Mouse (Mus musculus) kidney, adult 8-10 months (tissue): Measurements from ENCODE around the gene Erbb4.

Source experiments
- DNase-seq, 2 experiments: peaks; one replicate each; pipeline ENCODE4 v3.0.0; 2022

Erbb4 gene

DNA sequence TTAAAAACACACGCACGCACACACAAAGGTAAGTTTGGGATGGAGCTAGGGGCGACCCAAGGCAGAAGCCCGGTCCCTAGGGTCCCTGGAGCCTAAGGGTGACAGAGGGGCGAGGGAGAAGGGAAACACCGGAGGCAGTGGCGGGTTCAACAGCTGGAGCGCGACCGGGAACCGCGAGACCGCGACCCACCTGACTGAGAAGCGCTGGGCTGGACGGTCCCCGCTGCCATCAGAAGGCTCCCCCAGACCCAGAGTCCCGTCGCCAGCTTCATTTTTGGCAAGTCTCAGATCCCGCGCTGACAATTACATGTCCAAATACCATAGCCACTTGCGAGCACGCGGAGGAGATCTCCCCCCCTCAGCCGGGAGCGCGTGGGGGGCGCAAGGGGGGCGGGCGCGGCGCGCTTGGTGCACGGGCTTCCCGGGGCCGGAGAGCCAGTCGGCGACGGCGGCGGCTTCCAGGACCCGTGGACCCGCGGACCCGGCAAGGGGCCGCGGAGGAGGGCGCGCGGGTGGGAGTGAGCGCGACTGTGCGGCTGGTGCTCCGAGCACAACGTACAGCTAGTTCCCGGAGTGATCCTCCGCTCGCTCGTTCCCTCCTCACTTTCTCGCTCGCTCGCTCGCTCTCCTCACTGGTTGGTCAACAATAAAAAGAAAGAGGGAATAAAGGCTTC is at the start of gene Erbb4:
TSS of gene Erbb4 (minus strand) at position 575 of the 674 bp plus-strand sequence.
- DNase-seq: peak; percentile 7 to 8

DNA sequence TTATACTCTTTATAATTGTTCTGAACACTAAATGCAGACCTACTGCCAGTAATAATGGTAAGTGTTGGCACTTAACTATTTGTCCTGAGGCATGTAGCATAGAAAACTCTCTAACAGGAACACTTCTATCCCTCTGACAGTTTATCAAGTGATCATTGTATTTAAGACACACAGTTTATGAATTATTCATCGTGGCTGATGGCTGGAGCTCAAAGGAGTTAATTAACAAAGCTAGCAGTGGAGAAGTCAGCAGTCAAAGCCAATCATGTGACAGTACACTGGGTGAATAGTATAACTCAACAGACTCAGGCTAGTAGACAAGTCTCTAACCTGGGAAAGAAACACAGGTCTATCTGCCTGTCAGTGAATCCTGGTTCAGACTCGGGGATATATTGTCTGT is 49.5 kb upstream of the Erbb4 start:
- no peak for DNase-seq

DNA sequence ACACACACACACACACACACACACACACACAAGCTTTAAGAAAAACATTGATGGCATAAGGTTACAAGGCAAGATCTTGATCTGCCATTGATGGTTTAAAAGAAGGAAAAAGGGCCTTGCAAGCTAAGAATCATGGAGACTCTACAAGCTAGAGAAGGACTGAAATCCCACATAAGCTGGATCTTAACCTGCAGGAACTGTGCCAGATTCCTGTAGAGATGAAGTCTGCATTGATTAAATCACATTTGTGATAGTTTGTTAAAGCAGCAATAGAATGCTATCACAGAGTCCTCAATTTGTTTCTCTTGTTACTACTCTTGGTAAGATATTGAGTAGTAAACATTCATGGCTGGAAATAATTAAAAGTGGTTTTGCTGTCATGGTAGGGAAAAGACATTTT is 33.5 kb upstream of the Erbb4 start:
- no peak for DNase-seq

DNA sequence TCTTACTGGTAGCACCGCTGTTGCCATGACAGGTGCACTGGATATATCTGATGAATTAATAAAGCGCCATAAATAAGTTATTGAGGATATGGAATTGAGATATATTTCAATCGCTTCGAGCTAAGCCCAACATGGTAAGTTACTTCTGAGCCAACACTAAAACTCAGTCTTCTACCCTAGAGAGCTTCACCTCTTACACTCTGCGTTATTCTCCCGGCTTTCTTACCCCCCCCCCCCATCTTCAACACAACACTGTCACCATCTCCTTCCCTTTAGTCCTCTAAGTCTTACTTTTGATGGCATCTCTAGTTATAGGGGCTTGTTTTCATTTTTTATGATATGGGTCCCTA is 31.6 kb upstream of the Erbb4 start:
- no peak for DNase-seq

DNA sequence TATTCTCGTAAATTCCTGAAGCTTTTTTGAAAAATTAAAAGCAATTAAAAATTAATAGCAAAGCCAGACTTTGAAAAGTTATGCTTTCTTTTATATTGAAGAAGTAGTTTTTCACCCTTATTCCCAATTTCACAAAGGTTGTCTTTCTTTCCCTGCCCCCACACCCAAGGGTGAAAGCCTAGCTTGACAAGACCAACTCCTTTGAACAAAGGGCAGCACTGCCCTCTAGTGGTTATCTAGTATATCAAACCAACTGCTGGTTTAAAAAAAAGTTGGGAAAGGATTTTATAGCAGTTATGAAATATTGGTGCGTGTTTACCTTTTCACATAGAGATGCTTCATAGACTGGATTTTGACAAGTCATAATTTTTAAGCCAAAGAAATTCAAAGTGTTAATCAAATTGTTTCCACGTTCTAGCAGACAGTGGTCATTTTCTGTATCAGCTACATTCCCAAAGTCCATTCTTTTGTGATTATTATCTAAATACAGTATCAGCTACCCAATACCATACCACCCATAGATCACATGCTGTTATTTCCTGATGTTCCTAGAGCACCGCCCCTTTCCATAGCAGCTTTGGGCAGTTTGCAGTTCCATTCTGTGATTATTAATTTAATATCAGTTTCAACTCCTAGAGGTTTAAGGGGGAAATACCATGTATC is 31.1 kb upstream of the Erbb4 start:
- DNase-seq: peak; percentile 25 to 48

DNA sequence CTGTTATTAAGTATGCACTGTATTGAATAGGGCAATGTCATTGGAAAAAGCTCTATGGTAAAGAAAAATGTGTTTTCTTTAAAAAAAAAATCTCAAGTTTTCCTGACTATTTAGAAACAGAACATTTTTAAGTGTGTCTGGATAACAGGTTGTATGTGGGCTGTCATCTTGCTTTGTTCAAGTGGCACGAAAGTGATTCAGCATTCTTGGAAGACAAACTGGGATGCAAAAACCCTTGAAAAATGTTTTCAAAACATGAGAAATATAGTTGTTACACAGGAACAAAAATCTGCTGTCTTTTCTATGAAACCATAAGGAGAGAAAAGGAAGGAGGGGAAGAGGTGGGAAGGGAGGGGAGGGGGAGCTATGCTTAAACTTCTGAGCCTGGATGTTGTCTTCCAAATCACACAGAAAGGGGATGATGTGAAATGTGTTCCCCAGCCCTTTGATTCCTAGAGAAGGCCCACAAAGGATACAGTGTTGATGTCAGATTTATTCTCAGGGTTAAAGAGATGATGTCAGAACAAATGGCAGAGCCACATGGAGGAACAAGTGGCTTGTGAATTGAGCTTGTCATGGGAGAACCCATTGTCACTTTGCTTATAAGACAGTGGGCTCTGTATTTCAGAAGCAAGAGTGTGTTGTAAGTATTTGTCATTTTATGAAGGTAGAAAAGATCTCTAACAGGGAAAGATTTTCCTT is 16.4 kb upstream of the Erbb4 start:
- DNase-seq: no peak

DNA sequence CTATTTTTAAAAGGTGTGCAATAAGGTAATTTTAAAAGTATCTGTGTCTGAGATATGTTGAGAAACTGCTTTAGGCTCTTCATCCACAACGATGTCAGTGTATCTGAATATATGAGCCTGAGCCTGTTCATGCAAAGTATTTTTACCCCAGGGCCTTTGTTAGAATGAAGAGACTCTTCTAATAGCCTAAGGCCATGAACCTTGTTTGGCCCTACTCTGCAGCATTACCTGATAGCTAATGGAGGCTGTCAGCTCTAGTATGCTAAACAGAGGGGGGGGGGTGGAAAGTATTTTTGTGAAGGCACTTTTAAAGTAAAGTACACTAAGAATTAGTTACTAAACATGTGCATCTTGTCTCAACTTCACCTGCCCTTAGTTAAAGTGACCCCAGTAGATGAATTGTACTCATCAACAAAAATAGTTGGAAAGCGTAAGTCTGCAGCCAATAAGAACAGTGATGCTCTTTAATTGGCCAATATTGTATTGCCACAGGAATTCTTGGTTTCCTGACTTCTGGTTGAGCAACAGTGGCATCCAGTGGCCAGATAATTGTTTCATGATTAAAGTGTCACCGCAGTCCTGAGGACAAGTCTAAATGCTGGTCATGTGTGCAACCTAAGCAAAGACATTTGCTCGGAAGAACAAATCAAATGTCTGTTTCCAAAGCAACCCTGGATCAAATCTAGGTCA is 10.5 kb upstream of the Erbb4 start:
- peak; percentile 9 to 22 for DNase-seq

DNA sequence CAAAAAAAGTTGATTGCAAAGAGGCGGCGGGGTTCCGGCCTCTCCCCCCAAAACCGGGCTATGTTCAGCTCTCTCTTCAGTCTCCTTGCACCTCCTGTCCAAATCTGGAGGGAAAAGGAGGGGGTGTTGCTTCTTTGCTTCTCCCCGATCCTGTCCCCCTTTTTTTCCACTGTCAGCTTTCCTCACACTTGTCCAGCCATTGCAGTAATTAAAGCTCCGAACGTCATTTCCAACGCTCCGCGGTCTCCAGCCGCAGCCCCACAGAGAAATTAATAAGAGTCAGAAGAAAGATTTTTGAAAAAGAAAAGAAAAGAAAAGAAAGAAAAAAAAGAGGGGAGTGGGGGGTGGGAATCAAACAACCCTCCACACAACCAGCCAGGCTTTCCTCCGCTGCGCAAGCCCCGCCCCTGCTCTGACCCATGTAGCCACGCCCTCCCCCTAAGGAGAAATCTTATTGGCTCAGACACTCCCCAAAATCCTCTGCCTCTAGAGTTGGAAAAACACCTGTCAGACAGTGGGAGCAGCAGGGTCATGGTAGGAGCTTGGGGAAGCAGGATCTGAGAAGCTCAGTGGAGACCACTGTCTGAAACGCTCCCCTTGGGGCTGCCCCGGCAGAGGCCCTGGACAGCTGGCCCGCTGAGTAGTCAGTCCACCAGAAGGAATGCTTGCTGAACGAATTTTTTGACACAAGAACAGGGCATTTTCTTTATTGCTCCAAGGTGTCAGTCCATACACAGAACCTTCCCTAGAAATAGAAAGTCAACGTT is 483 bp upstream of the Erbb4 start:
- DNase-seq: peak; percentile 46 to 66

DNA sequence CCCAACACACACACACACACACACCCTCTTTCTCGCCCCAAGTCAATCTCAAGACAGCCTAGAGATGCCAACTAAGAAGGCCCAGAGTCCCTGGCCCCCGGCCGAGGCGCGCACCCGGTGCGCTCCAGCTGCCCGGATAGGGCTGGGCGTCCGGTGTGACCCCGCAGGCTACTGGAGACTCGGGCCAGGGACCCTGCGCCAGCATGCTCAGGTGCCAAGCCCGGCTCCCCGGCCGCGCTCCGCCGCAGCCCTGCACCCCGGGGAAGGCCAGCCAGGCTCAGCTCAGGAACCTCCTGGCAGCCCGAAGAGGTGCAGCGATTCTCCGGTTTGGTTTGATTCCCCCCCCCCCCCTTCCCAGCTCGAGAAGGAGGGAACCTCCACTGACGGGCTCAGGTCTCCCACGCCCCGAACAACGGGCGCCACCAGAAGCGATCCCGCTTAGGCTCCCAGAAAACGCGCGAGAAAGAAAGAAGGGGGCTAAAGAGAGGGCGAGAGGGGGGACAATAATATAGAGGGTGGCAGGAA is 860 bp downstream of the Erbb4 start:
- DNase-seq: peak; percentile 18 to 43

DNA sequence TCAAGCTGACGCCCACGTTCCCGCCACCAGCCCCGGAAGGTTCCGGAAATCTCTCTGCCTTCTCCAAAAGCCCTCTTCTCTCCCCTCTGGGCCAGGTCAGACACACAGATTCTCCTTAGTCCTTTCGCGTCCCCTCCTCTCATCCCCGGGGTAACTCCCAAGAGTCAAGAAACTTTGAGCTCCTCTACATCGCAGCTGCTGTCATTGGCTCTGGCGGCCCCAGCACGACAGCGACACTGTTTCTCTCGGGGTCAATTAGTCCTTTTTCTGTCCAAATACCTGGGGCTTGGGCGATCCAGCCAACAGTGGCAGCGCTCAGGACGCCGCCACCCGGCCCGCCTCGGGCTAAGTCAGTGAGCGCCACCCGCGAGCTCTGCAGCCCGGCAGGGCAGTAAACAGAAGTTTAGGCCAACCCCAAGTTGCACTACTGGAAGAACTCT is 1.5 kb downstream of the Erbb4 start:
- peak; percentile 28 to 43 for DNase-seq

DNA sequence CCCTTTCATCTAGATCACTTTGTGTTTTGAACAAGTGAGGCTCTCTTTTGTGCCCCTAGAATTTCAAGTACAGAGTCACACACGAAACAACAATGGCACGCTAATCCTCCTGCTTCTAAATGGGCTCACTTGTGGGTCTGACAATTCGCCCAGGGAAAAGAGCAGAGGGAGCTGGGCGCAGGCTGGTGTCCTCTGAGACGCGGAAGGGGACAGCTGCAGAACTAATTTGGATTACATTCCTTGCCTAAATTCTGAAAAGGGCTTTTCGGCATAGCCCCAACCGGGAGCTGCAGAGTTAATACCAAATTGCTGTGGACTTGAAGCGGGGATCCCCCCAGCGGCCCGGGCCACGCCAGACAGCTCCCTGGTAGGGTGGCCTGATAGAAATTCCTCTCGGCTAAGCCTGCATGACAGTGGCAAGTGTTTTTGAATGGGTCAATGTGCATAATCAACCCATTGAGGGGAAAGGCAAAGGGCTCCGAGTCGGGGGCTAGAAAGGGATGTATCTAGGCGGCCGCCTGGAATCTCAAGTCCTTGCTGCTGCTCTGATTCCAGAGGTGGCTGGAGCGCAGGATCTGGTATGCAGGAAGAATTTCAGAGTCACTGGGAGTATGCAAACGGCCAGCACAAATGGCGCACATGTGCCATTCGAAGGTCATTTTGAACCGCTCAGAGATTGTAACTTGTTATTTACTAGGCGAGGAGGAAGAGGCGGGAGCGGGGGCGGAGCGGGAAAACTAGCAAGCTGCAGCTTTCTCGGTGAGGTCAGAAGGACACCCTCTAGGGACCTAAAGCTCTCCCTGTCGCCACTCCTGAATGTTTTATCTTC is 2.2 kb downstream of the Erbb4 start:
- peak; percentile 74 to 83 for DNase-seq

DNA sequence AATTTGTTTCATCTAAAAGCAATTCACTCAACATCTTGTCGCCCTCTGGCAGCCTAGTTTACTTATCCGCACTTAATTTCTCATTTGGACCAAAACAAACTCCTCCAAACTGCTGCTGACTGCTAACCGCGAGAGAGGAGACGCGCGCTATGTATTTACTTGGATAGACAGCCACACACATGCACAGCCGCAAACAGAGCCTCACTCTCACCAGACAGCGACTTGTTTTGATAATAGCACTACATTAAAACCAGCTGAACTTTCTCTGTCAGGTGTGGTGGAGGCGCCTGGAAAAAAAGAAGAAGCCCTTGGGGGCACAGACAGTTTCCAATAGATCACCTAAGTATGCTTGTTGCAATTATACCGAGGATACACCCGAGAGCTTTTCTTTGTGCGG is 2.8 kb downstream of the Erbb4 start:
- DNase-seq: peak; percentile 12 to 16

DNA sequence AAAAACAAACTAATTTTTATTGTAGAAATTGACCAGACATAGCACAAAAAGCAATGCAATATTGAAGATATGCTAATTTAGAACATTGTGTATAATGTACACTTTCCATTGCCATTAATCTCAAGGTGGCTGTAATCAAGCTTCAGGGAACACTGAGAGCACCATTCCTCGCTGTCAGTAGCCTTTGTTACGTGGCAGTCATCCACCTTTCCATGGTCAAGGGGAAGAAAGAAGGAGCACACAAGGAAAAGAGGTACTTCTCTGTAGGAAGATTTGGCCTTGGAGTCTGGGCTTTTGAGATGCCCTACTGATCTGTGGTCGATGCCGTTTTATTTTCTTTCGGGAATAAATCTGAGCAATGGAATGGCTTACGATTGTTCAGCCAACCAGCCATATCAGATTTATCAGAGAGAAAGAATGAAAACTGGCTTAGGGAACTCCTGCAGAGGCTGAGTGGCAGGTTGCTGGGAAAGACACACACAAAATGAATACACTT is 4.6 kb downstream of the Erbb4 start:
- DNase-seq: no peak

DNA sequence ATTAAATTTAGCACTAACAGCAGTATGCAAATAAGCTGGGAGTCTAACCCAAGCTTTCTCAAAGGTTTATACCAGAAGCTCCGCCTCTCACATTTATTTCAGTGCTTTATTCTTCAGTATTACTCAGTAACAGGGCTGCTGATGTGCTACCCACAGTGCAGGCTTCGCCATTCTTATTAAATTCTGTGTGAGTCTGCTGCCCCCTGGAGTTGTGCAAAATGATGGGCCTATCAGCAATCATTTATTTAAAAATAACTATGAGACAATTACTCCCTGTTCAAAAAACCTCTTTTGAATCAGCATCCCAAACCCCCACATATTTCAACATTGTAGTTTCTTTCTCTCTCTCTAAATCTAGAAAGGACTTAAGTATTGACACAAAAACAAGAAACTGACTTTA is 6.2 kb downstream of the Erbb4 start:
- DNase-seq: no peak

DNA sequence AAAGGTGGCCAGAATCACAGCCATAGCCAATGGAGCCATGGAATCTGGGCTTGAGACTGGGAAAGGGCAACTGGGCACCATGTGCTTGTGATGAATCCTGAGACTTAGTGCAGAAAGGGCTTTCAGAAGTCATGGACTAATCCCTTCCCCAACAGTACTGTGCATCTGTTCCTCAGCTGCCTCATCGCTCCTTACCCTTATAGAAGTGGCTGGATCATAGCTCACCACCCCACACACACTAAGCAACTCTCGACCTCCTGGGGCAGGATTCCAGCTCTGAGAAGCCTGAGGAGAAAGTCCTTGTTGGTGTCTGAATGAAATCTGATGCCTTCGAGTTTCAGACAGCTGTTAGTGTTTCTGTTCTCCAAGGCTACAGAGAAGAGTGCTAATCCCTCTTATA is 14.8 kb downstream of the Erbb4 start:
- DNase-seq: no peak

DNA sequence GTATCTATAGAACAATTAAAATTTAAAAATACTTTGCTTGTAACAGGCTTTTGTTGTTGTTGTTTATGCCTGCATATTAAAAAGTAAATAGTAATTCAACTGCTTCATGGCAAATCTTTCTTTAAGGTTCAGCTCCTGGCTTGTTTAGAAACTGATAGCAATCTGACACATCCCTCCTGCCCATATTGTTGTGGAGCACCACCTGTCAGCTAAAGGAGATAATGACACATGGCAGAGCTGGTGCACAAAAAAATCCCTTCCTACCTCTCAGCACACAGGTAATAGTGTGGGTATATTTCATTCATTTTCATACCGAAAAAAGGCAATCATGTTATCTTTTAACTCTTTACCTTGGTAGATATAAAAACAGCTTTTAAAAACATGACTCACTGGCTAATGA is 18.5 kb downstream of the Erbb4 start:
- DNase-seq: no peak

DNA sequence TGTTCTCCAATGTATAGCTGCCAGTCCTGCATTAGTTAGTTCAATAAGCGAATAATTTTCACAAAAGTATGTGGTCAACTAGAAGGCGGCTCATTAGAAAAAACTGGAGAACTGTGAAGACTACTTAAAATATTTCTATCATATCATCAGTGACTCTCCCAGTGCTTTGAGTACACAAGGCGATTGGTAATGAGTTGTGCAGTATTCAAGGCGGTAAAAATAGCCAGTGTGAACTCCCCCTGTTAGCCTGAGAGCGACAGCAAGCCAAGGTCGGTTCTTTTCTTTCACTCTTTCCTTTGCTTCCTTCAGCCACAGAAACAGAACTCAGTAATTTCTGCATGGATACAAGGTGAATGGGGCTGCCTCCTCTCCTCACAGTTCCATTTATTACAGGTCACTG is 22.1 kb downstream of the Erbb4 start:
- DNase-seq: no peak

DNA sequence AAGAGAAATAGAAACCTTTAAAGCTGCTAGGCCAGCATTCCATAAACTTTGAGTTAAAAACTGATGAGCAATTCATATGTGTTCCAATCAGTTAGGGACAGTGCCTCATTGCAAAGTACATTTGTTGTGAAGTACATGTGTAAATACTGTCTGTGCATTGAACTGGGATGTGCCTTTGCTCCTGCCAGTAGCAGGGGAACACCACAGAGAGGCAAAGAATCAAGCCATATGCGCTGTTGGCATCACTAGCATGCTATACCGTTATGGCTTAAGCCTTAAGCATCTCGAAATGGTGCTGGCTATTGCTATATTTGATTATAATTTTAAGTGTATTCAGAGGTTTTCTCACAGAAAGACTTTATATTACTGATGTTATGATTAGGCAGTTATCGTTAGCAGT is 58.9 kb downstream of the Erbb4 start:
- no peak for DNase-seq

DNA sequence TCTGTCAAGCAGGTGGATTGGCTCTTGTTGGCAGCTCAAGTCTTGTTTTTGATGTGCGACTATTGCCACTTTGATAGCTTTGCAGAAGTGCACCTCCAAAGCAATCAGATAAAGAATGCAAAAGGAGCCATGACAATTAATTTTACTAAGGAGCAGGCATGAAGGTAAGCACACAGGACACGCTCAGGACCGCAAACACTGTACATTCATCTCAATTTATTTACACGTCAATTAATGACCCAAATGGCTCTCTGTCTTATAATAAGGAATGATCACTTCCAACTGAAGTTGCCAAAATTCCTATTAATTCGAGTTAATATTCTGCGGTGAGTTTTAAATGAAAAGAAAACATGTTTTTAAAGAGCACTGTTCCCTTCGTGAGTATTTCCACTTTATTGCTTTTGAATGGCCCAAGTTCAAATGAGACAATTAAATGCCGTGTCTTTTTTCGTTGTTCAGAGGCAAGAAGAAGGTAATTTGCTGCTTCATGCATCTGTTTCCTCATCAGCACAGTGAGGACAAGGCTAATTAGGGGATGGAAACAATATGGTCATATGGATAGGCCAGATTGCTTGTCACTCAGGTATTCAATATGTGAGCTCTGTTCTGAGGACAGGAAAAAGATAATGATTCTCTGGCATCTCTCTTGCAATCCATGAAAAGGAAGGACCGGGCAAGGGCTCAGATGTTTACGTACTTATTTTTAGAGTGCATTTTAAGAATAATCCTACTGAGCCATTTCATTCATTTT is 61.5 kb downstream of the Erbb4 start:
- DNase-seq: no peak

DNA sequence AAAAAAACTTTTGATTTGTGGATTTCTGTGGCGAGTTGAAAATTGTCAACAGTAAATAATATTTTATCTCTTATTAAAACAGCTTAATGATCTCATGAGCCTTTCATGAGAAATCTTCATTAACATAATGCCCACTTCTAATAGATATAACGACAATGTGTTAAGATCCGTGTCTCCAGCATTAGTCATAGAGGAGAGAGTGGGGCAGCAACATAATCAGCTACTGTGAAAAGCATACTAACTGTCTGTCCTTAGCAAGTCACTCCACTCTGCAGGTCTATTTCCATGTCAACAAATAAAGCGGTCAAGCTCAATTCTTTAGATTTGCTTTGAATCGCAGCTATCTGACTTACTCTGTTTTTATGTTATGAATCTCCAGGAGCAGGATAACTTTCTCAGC is 80.0 kb downstream of the Erbb4 start:
- DNase-seq: no peak

DNA sequence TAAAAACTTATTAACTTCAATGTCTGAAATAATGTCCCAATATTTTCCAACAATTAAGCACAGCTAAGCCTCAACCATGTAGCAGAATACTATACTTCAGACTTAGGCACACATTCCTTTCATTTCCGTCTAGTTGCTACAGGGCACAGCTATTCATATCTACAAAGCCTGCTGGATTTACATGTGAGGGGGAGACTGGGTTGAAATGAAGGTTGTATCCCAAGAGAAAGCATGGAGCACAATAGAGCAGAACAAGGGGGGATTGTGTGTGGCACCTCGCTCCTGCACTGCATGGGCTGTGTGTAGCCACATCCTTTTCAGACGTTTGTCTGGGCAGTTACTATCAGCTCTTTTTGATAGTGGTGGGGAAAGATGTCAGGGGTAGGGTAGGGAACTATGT is 83.0 kb downstream of the Erbb4 start:
- peak; percentile 8 to 19 for DNase-seq
